Mouse (Mus musculus): ENCODE data around the gene Tepp.

The Tepp gene

GRCm38 (mm10) chr8:95362272-95362671 is 51.9 kb downstream of the Tepp start:
- no peak for DNase-seq (ENCODE audit: low spot score)

GRCm38 (mm10) chr8:95363849-95364248 is 53.5 kb downstream of the Tepp start:
- no peak for DNase-seq (ENCODE audit: low spot score)

GRCm38 (mm10) chr8:95369581-95370326 is 59.4 kb downstream of the Tepp start:
- DNase-seq (ENCODE audit: low spot score), result no peak

- no peak for DNase-seq (ENCODE audit: low spot score)
Measured at GRCm38 (mm10) chr8:95373389-95374002, 63.1 kb downstream of the Tepp start.

GRCm38 (mm10) chr8:95374429-95374828 is 64.1 kb downstream of the Tepp start:
- no peak for DNase-seq (ENCODE audit: low spot score)

GRCm38 (mm10) chr8:95375374-95375930 is 65.1 kb downstream of the Tepp start:
- no peak for DNase-seq (ENCODE audit: low spot score)

Measured in testis, postnatal 10 days (tissue).